Mouse (Mus musculus) ES-Bruce4 (cell line): ENCODE results near the gene Scn1b.

Source experiments
- CTCF ChIP-seq: IDR thresholded peaks from one replicate; pipeline ENCODE4 v1.8.1; 2011; ENCODE audit warnings: low read depth, low read length
- POLR2A ChIP-seq: IDR thresholded peaks from one replicate; pipeline ENCODE4 v1.8.1; 2011; ENCODE audit warnings: low read length; ENCODE audit not compliant: insufficient read depth

DNA sequence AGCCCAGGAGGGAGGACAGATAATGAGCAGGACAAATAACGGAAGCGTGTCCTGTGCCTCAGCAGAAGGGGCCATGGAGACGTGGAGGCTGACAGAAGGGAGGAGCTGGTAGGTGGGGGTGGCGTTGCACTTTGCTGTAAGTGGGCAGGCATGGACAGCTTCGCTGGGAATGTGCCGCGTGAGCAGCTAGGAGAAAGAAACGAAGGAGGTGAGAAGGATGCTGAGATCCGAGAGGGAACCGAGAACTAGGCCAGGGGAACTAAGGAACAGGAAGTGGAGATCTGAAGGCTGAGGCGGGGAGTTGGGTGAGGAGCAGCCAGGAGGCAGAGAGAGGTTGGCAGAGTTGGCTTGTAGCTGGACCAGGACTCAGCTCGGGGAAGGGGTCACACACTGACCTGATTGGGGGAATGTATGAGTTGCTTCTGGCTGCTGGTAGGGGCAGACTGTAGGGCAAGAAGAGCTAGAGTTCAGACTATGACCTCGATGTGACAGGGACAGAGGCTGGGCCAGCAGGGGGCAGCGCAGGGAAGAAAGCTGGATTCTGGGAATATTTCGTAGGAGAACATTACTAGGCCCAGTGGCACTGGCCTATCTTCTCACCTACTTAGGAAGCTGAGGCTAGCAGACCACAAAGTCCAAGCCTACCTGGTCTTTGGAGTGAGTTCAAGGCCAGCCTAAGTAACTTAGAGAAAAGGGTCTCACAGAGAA lies 21.6 kb downstream of the Scn1b start:
- TF ChIP-seq CTCF = peak; percentile 71
- TF ChIP-seq POLR2A = no peak
